Mouse (Mus musculus) liver, embryonic 15.5 days (tissue): Measurements from ENCODE around the gene Zfp592. TPM values are rescaled to one million over a fixed set of nuclear protein-coding genes. Genes with fewer than 3 reads are reported as not detected.
A peak's percentile ranks its signal among the peaks of the same experiment; 100 is the strongest.

Experiments used
- ATAC-seq: fragments of 200-750 bp; cut with Nextera tagmentation; 2 replicates; pipeline ENCODE4 v1.8.0; 2017; ENCODE audit warnings: moderate number of reproducible peaks, mild to moderate bottlenecking, moderate library complexity; ENCODE audit not compliant: insufficient read depth
- H3K27ac ChIP-seq: fragments of 300-500 bp; sonication (generic); replicated peaks from 2 replicates; pipeline ENCODE4 v1.5.1; 2015; ENCODE audit warnings: mild to moderate bottlenecking, inconsistent platforms
- H3K27me3 ChIP-seq: fragments of 300-500 bp; sonication (generic); 2 replicates; pipeline ENCODE4 v1.6.1; 2015; ENCODE audit warnings: mild to moderate bottlenecking, inconsistent platforms
- H3K36me3 ChIP-seq: fragments of 300-500 bp; sonication (generic); replicated peaks from 2 replicates; pipeline ENCODE4 v1.6.1; 2015; ENCODE audit warnings: moderate library complexity, mild to moderate bottlenecking, inconsistent platforms
- H3K4me1 ChIP-seq: fragments of 300-500 bp; sonication (generic); replicated peaks from 2 replicates; pipeline ENCODE4 v1.6.1; 2015; ENCODE audit warnings: inconsistent platforms
- H3K4me2 ChIP-seq: fragments of 300-500 bp; sonication (generic); 2 replicates; pipeline ENCODE4 v1.6.1; 2015; ENCODE audit warnings: moderate library complexity, mild to moderate bottlenecking, inconsistent platforms
- H3K4me3 ChIP-seq: fragments of 300-500 bp; sonication (generic); replicated peaks from 2 replicates; pipeline ENCODE4 v1.5.1; 2015; ENCODE audit warnings: mild to moderate bottlenecking, inconsistent platforms
- H3K9ac ChIP-seq: fragments of 300-500 bp; sonication (generic); 2 replicates; pipeline ENCODE4 v1.6.1; 2015; ENCODE audit warnings: moderate library complexity, mild to moderate bottlenecking, inconsistent platforms
- H3K9me3 ChIP-seq: fragments of 300-500 bp; sonication (generic); replicated peaks from 2 replicates; pipeline ENCODE4 v1.6.1; 2016; ENCODE audit warnings: inconsistent platforms
- WGBS: fragments of 180-500 bp; shearing (Covaris S2); methylation state at CpG from one replicate; pipeline ENCODE4 v1.1.7; 2015; ENCODE audit warnings: mixed read lengths; ENCODE audit not compliant: insufficient replicate concordance; 5-methylcytosine and 5-hydroxymethylcytosine counted together
- polyA plus RNA-seq: library from polyadenylated mRNA; unstranded; fragments of >200 nt; fragmentation: Nextera tagmentation; extraction: Ambion mirVana; gene quantifications from 2 replicates; pipeline ENCODE4 v1.2.1, GENCODE M21; 2015

Gene Zfp592
- polyA plus RNA-seq, result 5.5 and 6.8 TPM in 2 replicates

- WGBS, result under 1% methylated on average over 74 of the region's 102 CpGs
- Histone ChIP-seq H3K4me3 (peak within 1 kb of the TSS; percentile 98), H3K9me3 (no peaks in the 10 kb centered on the region), H3K36me3 (no peaks in the 10 kb centered on the region), H3K27ac (peak within 1 kb of the TSS; percentile 94), H3K9ac (peak within 1 kb of the TSS; percentile 98), H3K27me3 (no peaks in the 10 kb centered on the region), H3K4me2 (peak within 1 kb of the TSS; percentile 95), H3K4me1 (peaks cover 84% of the 10 kb centered on the region)
- peak; percentile 93 for ATAC-seq
These were observed at the start of gene Zfp592 for GRCm38 (mm10) chr7:80992980-80993833. Zfp592 (plus strand) TSS chr7:80993681.

- peak within 1 kb of the TSS; percentile 82 for H3K4me2 ChIP-seq
- H3K36me3 ChIP-seq, result peaks cover 10% of the 10 kb centered on the region; the same call in 1 of the 2 replicates
- WGBS, result 2% methylated on average over 44 of the region's 44 CpGs
- peak within 1 kb of the TSS; percentile 81 for H3K9ac ChIP-seq
- H3K9me3 ChIP-seq, result no peaks in the 10 kb centered on the region
- peaks cover 4% of the 10 kb centered on the region; the same call in 1 of the 2 replicates for H3K27me3 ChIP-seq
- ATAC-seq, result peak; percentile 100
- peak within 1 kb of the TSS; percentile 89 for H3K4me3 ChIP-seq
- H3K27ac ChIP-seq, result peak within 1 kb of the TSS; percentile 90
- peaks cover 34% of the 10 kb centered on the region for H3K4me1 ChIP-seq
These were observed 45.8 kb upstream of the Zfp592 start, which contains the start of gene Sec11a for GRCm38 (mm10) chr7:80947445-80948350. Sec11a (minus strand) TSS chr7:80947780.

GRCm38 (mm10) chr7:80951461-80951860 lies 42.0 kb upstream of the Zfp592 start:
- H3K4me3 ChIP-seq, result no peak overlapping the region
- H3K36me3 ChIP-seq, result no peaks in the 10 kb centered on the region
- H3K27ac ChIP-seq, result no peak overlapping the region
- ATAC-seq, result no peak
- H3K9ac ChIP-seq, result no peak overlapping the region
- H3K27me3 ChIP-seq, result peaks cover 4% of the 10 kb centered on the region
- H3K4me2 ChIP-seq, result no peak overlapping the region
- WGBS, result 66% methylated on average over 4 of the region's 4 CpGs
- H3K9me3 ChIP-seq, result no peaks in the 10 kb centered on the region
- peaks cover 15% of the 10 kb centered on the region for H3K4me1 ChIP-seq

- H3K36me3 ChIP-seq, result no peaks in the 10 kb centered on the region
- H3K4me1 ChIP-seq, result peaks cover 10% of the 10 kb centered on the region
- peaks cover 4% of the 10 kb centered on the region for H3K27me3 ChIP-seq
- no peaks in the 10 kb centered on the region for H3K9me3 ChIP-seq
- H3K4me3 ChIP-seq, result no peak overlapping the region
- ATAC-seq, result no peak
- 43% methylated on average over 3 of the region's 3 CpGs for WGBS
- H3K27ac ChIP-seq, result no peak overlapping the region
- no peak overlapping the region for H3K4me2 ChIP-seq
- no peak overlapping the region for H3K9ac ChIP-seq
These were observed 41.3 kb upstream of the Zfp592 start for GRCm38 (mm10) chr7:80952140-80952539.

- 68% methylated on average over 2 of the region's 2 CpGs for WGBS
- Histone ChIP-seq H3K4me3 (no peak overlapping the region), H3K36me3 (no peaks in the 10 kb centered on the region), H3K4me1 (peaks cover 9% of the 10 kb centered on the region), H3K9me3 (no peaks in the 10 kb centered on the region), H3K27ac (no peak overlapping the region), H3K4me2 (no peak overlapping the region), H3K9ac (no peak overlapping the region), H3K27me3 (peaks cover 10% of the 10 kb centered on the region)
- ATAC-seq, result no peak
These were observed 39.2 kb upstream of the Zfp592 start for GRCm38 (mm10) chr7:80954251-80954650.

- Histone ChIP-seq H3K4me3 (no peak overlapping the region), H3K36me3 (no peaks in the 10 kb centered on the region), H3K4me2 (no peak overlapping the region), H3K4me1 (peaks cover 9% of the 10 kb centered on the region; the same call in 1 of the 2 replicates), H3K9ac (no peak overlapping the region), H3K27ac (no peak overlapping the region), H3K27me3 (peaks cover 6% of the 10 kb centered on the region; the same call in 1 of the 2 replicates), H3K9me3 (no peaks in the 10 kb centered on the region)
- 74% methylated on average over 2 of the region's 2 CpGs for WGBS
- ATAC-seq, result no peak
These were observed 36.6 kb upstream of the Zfp592 start for GRCm38 (mm10) chr7:80956891-80957290.

- ATAC-seq, result peak; percentile 44; the same call in 1 of the 2 replicates
- 22% methylated on average over 3 of the region's 3 CpGs for WGBS
- Histone ChIP-seq H3K4me2 (no peak overlapping the region), H3K9me3 (no peaks in the 10 kb centered on the region), H3K27ac (no peak overlapping the region), H3K36me3 (no peaks in the 10 kb centered on the region), H3K9ac (no peak overlapping the region), H3K4me1 (peaks cover 9% of the 10 kb centered on the region; the same call in 1 of the 2 replicates), H3K27me3 (peaks cover 6% of the 10 kb centered on the region; the same call in 1 of the 2 replicates), H3K4me3 (no peak overlapping the region)
These were observed 34.5 kb upstream of the Zfp592 start for GRCm38 (mm10) chr7:80959003-80959402.

GRCm38 (mm10) chr7:80962799-80963198 lies 30.7 kb upstream of the Zfp592 start:
- Histone ChIP-seq H3K27ac (no peak overlapping the region), H3K4me1 (peaks cover 9% of the 10 kb centered on the region; the same call in 1 of the 2 replicates), H3K36me3 (no peaks in the 10 kb centered on the region), H3K4me3 (no peak overlapping the region), H3K9me3 (no peaks in the 10 kb centered on the region), H3K9ac (no peak overlapping the region), H3K27me3 (peaks cover 6% of the 10 kb centered on the region; the same call in 1 of the 2 replicates), H3K4me2 (no peak overlapping the region)
- WGBS, result 63% methylated on average over 6 of the region's 6 CpGs
- ATAC-seq, result no peak

GRCm38 (mm10) chr7:80970913-80971312 lies 22.6 kb upstream of the Zfp592 start:
- no peak overlapping the region for H3K4me3 ChIP-seq
- no peaks in the 10 kb centered on the region for H3K27me3 ChIP-seq
- no peaks in the 10 kb centered on the region for H3K4me1 ChIP-seq
- H3K4me2 ChIP-seq, result no peak overlapping the region
- no peaks in the 10 kb centered on the region for H3K36me3 ChIP-seq
- H3K9ac ChIP-seq, result no peak overlapping the region
- peak overlapping the region; percentile 34; the same call in 1 of the 2 replicates for H3K27ac ChIP-seq
- 58% methylated on average over 3 of the region's 3 CpGs for WGBS
- peak; percentile 31 for ATAC-seq
- H3K9me3 ChIP-seq, result no peaks in the 10 kb centered on the region

GRCm38 (mm10) chr7:80971419-80971818 lies 22.1 kb upstream of the Zfp592 start:
- Histone ChIP-seq H3K9me3 (no peaks in the 10 kb centered on the region), H3K27ac (no peak overlapping the region), H3K4me1 (no peaks in the 10 kb centered on the region), H3K36me3 (no peaks in the 10 kb centered on the region), H3K4me2 (no peak overlapping the region), H3K4me3 (no peak overlapping the region), H3K9ac (no peak overlapping the region), H3K27me3 (no peaks in the 10 kb centered on the region)
- ATAC-seq, result no peak
- WGBS, result 57% methylated on average over 2 of the region's 2 CpGs

- Histone ChIP-seq H3K9me3 (no peaks in the 10 kb centered on the region), H3K27ac (no peak overlapping the region), H3K4me1 (no peaks in the 10 kb centered on the region), H3K9ac (no peak overlapping the region), H3K4me2 (no peak overlapping the region), H3K36me3 (no peaks in the 10 kb centered on the region), H3K27me3 (no peaks in the 10 kb centered on the region), H3K4me3 (no peak overlapping the region)
- WGBS, result 77% methylated on average over 5 of the region's 5 CpGs
- no peak for ATAC-seq
These were observed 21.4 kb upstream of the Zfp592 start for GRCm38 (mm10) chr7:80972082-80972481.
